Mouse (Mus musculus) limb, embryonic 13.5 days (tissue): ENCODE data around the gene Nkx2-5. TPM values are rescaled to one million over a fixed set of nuclear protein-coding genes. Genes with fewer than 3 reads are reported as not detected.

Experiments
- ATAC-seq: fragments of 200-750 bp; cut with Nextera tagmentation; 2 replicates; pipeline ENCODE4 v1.8.0; 2017; ENCODE audit warnings: low read depth, moderate number of reproducible peaks, moderate TSS enrichment; ENCODE audit not compliant: low FRiP score
- H3K27ac ChIP-seq: fragments of 300-500 bp; sonication (generic); 2 replicates; pipeline ENCODE4 v1.5.1; 2015; ENCODE audit warnings: inconsistent platforms, mild to moderate bottlenecking, moderate library complexity
- H3K27me3 ChIP-seq: fragments of 300-500 bp; sonication (generic); 2 replicates; pipeline ENCODE4 v1.6.1; 2015; ENCODE audit warnings: mild to moderate bottlenecking, inconsistent platforms
- H3K36me3 ChIP-seq: fragments of 300-500 bp; sonication (generic); 2 replicates; pipeline ENCODE4 v1.6.1; 2015; ENCODE audit warnings: inconsistent platforms, mild to moderate bottlenecking, moderate library complexity
- H3K4me1 ChIP-seq: fragments of 300-500 bp; sonication (generic); 2 replicates; pipeline ENCODE4 v1.6.1; 2015; ENCODE audit warnings: inconsistent platforms
- H3K4me2 ChIP-seq: fragments of 300-500 bp; sonication (generic); replicated peaks from 2 replicates; pipeline ENCODE4 v1.6.1; 2015; ENCODE audit warnings: inconsistent platforms, mild to moderate bottlenecking, moderate library complexity
- H3K4me3 ChIP-seq: fragments of 300-500 bp; sonication (generic); 2 replicates; pipeline ENCODE4 v1.5.1; 2015; ENCODE audit warnings: moderate library complexity, mild to moderate bottlenecking, inconsistent platforms
- H3K9ac ChIP-seq: fragments of 300-500 bp; sonication (generic); 2 replicates; pipeline ENCODE4 v1.6.1; 2015; ENCODE audit warnings: mild to moderate bottlenecking, inconsistent platforms
- H3K9me3 ChIP-seq: fragments of 300-500 bp; sonication (generic); 2 replicates; pipeline ENCODE4 v1.6.1; 2016; ENCODE audit warnings: inconsistent platforms
- WGBS: fragments of 180-500 bp; shearing (Covaris S2); methylation state at CpG from one replicate; pipeline ENCODE4 v1.1.7; 2015; 5-methylcytosine and 5-hydroxymethylcytosine counted together
- polyA plus RNA-seq: library from polyadenylated mRNA; unstranded; fragments of >200 nt; fragmentation: Nextera tagmentation; extraction: Ambion mirVana; gene quantifications from 2 replicates; pipeline ENCODE4 v1.2.1, GENCODE M21; 2015

The Nkx2-5 gene
- polyA plus RNA-seq, 1 experiment from 2014 or later: not detected

- H3K4me3 ChIP-seq: no peak overlapping the region
- no peak for ATAC-seq
- WGBS: 71% methylated on average over 11 of the region's 11 CpGs
- no peaks in the 10 kb centered on the region for H3K9me3 ChIP-seq
- no peak overlapping the region for H3K9ac ChIP-seq
- no peak overlapping the region for H3K27ac ChIP-seq
- H3K27me3 ChIP-seq: no peaks in the 10 kb centered on the region
- H3K4me1 ChIP-seq: no peaks in the 10 kb centered on the region
- H3K4me2 ChIP-seq: no peak overlapping the region
- no peaks in the 10 kb centered on the region for H3K36me3 ChIP-seq
Observed at GRCm38 (mm10) chr17:26874542-26874941, 29.7 kb upstream of the Nkx2-5 start.

DNA sequence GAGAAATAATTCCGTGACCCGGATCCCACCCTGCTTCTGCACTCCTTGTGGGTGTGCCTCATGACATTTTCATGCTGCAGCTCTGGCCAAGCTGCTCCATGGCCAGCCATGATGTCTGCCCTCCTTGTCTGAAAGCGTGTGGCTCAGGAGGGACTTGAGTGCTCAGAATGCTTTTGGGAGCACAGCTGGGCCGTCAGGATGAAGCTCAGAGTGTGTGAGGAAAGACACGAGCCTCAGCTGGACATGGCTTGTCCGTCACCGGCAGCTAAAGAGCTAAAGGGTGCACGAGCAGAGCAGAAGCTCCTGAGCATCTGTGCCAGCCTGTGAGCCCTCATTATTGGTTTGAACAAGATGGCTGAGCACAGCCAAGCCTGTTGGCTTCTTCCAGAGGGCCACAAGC, 28.7 kb upstream of the Nkx2-5 start:
- H3K4me2 ChIP-seq: no peak overlapping the region
- no peak overlapping the region for H3K27ac ChIP-seq
- H3K4me1 ChIP-seq: no peaks in the 10 kb centered on the region
- H3K36me3 ChIP-seq: no peaks in the 10 kb centered on the region
- no peak for ATAC-seq
- no peak overlapping the region for H3K4me3 ChIP-seq
- no peaks in the 10 kb centered on the region for H3K9me3 ChIP-seq
- H3K27me3 ChIP-seq: peaks cover 3% of the 10 kb centered on the region; the same call in 1 of the 2 replicates
- WGBS: 77% methylated on average over 8 of the region's 8 CpGs
- 0 out of 2 replicates have a peak overlapping the region, but pooled peaks have one; percentile 25 for H3K9ac ChIP-seq

- Histone ChIP-seq H3K9me3 (no peaks in the 10 kb centered on the region), H3K36me3 (no peaks in the 10 kb centered on the region), H3K4me1 (no peaks in the 10 kb centered on the region), H3K9ac (no peak overlapping the region), H3K4me3 (no peak overlapping the region), H3K27me3 (peaks cover 3% of the 10 kb centered on the region; the same call in 1 of the 2 replicates), H3K4me2 (no peak overlapping the region), H3K27ac (no peak overlapping the region)
- WGBS: 70% methylated on average over 3 of the region's 3 CpGs
- ATAC-seq: no peak
Observed at GRCm38 (mm10) chr17:26872870-26873269, 28.1 kb upstream of the Nkx2-5 start.

DNA sequence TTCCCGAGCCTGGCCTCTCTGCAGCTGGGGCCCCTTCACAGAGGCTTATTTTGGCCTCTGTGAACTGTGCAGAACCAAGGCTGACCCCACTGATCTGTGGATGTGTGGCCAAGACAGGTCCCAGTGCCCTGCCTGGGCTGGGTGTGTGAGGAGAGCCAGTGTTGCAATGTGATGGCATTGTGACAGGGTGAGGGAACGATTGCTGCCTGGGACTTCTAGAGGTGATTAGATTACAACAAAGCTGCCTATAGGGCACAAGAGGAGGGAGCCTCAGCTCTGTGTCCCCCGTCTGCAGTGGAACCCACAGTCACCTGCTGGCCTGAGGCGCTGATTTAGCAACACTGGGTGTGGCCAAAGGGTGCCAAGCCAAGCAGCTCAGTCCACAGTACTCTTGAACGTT, 23.9 kb upstream of the Nkx2-5 start:
- 21% methylated on average over 5 of the region's 5 CpGs for WGBS
- no peak overlapping the region for H3K27ac ChIP-seq

GRCm38 (mm10) chr17:26865156-26865555, 20.3 kb upstream of the Nkx2-5 start:
- Histone ChIP-seq H3K27ac (no peak overlapping the region), H3K9ac (no peak overlapping the region), H3K27me3 (peaks cover 58% of the 10 kb centered on the region), H3K9me3 (no peaks in the 10 kb centered on the region), H3K4me2 (no peak overlapping the region), H3K36me3 (no peaks in the 10 kb centered on the region), H3K4me1 (no peaks in the 10 kb centered on the region), H3K4me3 (no peak overlapping the region)
- ATAC-seq: no peak
- WGBS: 66% methylated on average over 6 of the region's 6 CpGs

More for the DNA sequence above, 23.9 kb upstream of the Nkx2-5 start:
- H3K27me3 ChIP-seq: peaks cover 30% of the 10 kb centered on the region; the same call in 1 of the 2 replicates
- no peaks in the 10 kb centered on the region for H3K4me1 ChIP-seq
- H3K4me3 ChIP-seq: no peak overlapping the region
- H3K36me3 ChIP-seq: no peaks in the 10 kb centered on the region
- no peaks in the 10 kb centered on the region for H3K9me3 ChIP-seq
- ATAC-seq: no peak
- no peak overlapping the region for H3K9ac ChIP-seq
- no peak overlapping the region for H3K4me2 ChIP-seq

DNA sequence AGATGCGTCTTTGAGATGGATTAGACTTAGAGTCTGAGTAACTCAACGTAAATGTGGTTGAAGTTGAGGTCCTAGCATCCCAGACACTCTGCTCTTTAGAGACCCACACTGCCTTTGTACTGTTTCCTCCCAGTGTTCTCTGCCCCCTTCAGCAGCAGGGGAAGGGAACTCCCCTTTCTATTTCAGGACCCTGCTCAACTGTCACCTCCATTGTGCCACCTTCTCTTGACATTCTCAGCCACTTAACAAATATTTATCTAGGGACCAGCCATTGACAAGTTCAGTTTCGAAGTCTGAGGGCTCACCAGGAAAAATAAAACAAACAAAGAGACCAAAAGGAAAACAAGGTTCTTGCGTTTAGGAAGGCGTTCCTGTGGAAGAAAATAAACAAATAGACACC, 19.5 kb upstream of the Nkx2-5 start:
- ATAC-seq: no peak
- no peak overlapping the region for H3K27ac ChIP-seq
- WGBS: 47% methylated on average over 5 of the region's 5 CpGs

GRCm38 (mm10) chr17:26861793-26862192, 17.0 kb upstream of the Nkx2-5 start:
- Histone ChIP-seq H3K27ac (no peak overlapping the region), H3K9me3 (no peaks in the 10 kb centered on the region), H3K4me1 (no peaks in the 10 kb centered on the region), H3K9ac (no peak overlapping the region), H3K4me3 (no peak overlapping the region), H3K4me2 (no peak overlapping the region), H3K36me3 (no peaks in the 10 kb centered on the region), H3K27me3 (peaks cover 78% of the 10 kb centered on the region)
- ATAC-seq: no peak
- WGBS: 44% methylated on average over 4 of the region's 4 CpGs

More for the DNA sequence above, 19.5 kb upstream of the Nkx2-5 start:
- H3K4me2 ChIP-seq: no peak overlapping the region
- H3K27me3 ChIP-seq: peaks cover 64% of the 10 kb centered on the region
- H3K36me3 ChIP-seq: no peaks in the 10 kb centered on the region
- no peak overlapping the region for H3K9ac ChIP-seq
- no peak overlapping the region for H3K4me3 ChIP-seq
- H3K4me1 ChIP-seq: no peaks in the 10 kb centered on the region
- H3K9me3 ChIP-seq: no peaks in the 10 kb centered on the region

DNA sequence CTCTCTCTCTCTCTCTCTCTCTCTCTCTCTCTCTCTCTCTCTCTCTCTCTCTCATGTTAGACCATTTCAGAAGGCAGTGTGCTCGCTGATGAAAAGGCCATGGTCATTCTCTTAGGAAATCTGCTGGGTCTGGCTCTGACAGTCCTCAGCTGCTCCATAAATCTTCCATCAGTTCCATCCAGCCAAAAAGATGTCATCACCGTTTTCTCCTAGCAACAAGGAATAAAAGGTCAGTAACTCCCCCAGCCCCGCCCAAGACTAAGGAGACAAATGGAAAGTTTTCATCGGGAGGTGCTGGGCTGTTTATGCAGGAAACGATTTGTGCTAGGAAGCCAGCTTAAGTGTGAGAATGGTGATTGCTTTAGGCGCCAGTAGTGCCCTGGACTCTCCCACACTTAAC, 16.6 kb upstream of the Nkx2-5 start:
- Histone ChIP-seq H3K36me3 (no peaks in the 10 kb centered on the region), H3K27me3 (peaks cover 82% of the 10 kb centered on the region), H3K4me2 (no peak overlapping the region), H3K9ac (no peak overlapping the region), H3K4me1 (no peaks in the 10 kb centered on the region), H3K27ac (no peak overlapping the region), H3K9me3 (no peaks in the 10 kb centered on the region), H3K4me3 (no peak overlapping the region)
- 10% methylated on average over 6 of the region's 6 CpGs for WGBS
- no peak for ATAC-seq

GRCm38 (mm10) chr17:26860906-26861305, 16.1 kb upstream of the Nkx2-5 start:
- ATAC-seq: no peak
- no peaks in the 10 kb centered on the region for H3K36me3 ChIP-seq
- no peak overlapping the region for H3K27ac ChIP-seq
- no peaks in the 10 kb centered on the region for H3K4me1 ChIP-seq
- H3K4me2 ChIP-seq: no peak overlapping the region
- H3K9me3 ChIP-seq: no peaks in the 10 kb centered on the region
- peaks cover 82% of the 10 kb centered on the region for H3K27me3 ChIP-seq
- WGBS: 25% methylated on average over 4 of the region's 4 CpGs
- H3K4me3 ChIP-seq: no peak overlapping the region
- H3K9ac ChIP-seq: no peak overlapping the region

GRCm38 (mm10) chr17:26852262-26852661, 7.5 kb upstream of the Nkx2-5 start:
- Histone ChIP-seq H3K9me3 (no peaks in the 10 kb centered on the region), H3K4me3 (no peak overlapping the region), H3K36me3 (no peaks in the 10 kb centered on the region), H3K4me2 (no peak overlapping the region), H3K27me3 (peaks cover 93% of the 10 kb centered on the region), H3K9ac (no peak overlapping the region), H3K4me1 (peaks cover 16% of the 10 kb centered on the region), H3K27ac (no peak overlapping the region)
- WGBS: 2% methylated on average over 4 of the region's 4 CpGs
- ATAC-seq: no peak

- H3K4me2 ChIP-seq: no peak overlapping the region
- no peak for ATAC-seq
- no peak overlapping the region for H3K9ac ChIP-seq
- no peak overlapping the region for H3K27ac ChIP-seq
- no peak overlapping the region; the same call in 1 of the 2 replicates for H3K4me3 ChIP-seq
- H3K36me3 ChIP-seq: no peaks in the 10 kb centered on the region
- WGBS: 4% methylated on average over 8 of the region's 8 CpGs
- H3K27me3 ChIP-seq: peaks cover 91% of the 10 kb centered on the region
- H3K9me3 ChIP-seq: no peaks in the 10 kb centered on the region
- H3K4me1 ChIP-seq: peaks cover 16% of the 10 kb centered on the region
Observed at GRCm38 (mm10) chr17:26851136-26851460, 6.3 kb upstream of the Nkx2-5 start.

GRCm38 (mm10) chr17:26850358-26851135, 5.7 kb upstream of the Nkx2-5 start:
- Histone ChIP-seq H3K36me3 (no peaks in the 10 kb centered on the region), H3K9ac (no peak overlapping the region), H3K4me2 (peak overlapping the region; percentile 52), H3K4me3 (peak overlapping the region; percentile 31), H3K27ac (no peak overlapping the region), H3K27me3 (peaks cover 90% of the 10 kb centered on the region), H3K9me3 (no peaks in the 10 kb centered on the region), H3K4me1 (peaks cover 16% of the 10 kb centered on the region)
- WGBS: under 1% methylated on average over 48 of the region's 48 CpGs
- no peak for ATAC-seq
